Mouse (Mus musculus): ENCODE results near the gene Slc45a3. TPM values are rescaled to one million over a fixed set of nuclear protein-coding genes. Genes with fewer than 3 reads are reported as not detected.

Slc45a3 gene
- total and polyA plus RNA-seq, 3 experiments: 14.4 to 51.4 (median 48.1) TPM

GRCm38 (mm10) chr1:131946462-131947215, 16.1 kb upstream of the Slc45a3 start:
- H3K27me3 ChIP-seq (ENCODE audit: insufficient read depth, low read length): peaks cover 3% of the 10 kb centered on the region; the same call in 1 of the 2 replicates
- no peak for ATAC-seq (ENCODE audit: extremely low read depth, insufficient number of reproducible peaks, low FRiP score, poor library complexity, severe bottlenecking)
- DNase-seq (ENCODE audit: low spot score): no peak
- H3K4me3 ChIP-seq (ENCODE audit: low read depth, low read length): no peak overlapping the region
- peaks cover under 1% of the 10 kb centered on the region for H3K36me3 ChIP-seq (replicated peaks)
- no peak for TF ChIP-seq POLR2AphosphoS5 (IDR thresholded peaks at IDR 0.05; ENCODE audit: insufficient replicate concordance, low read depth, low read length)
- H3K9me3 ChIP-seq (replicated peaks): no peaks in the 10 kb centered on the region
- peaks cover 67% of the 10 kb centered on the region for H3K4me1 ChIP-seq (ENCODE audit: insufficient read depth, low read depth, low read length)

GRCm38 (mm10) chr1:131947997-131948525, 14.7 kb upstream of the Slc45a3 start:
- Histone ChIP-seq H3K27me3 (ENCODE audit: insufficient read depth, low read length) (peaks cover 14% of the 10 kb centered on the region), H3K9me3 (replicated peaks) (no peaks in the 10 kb centered on the region), H3K4me1 (ENCODE audit: insufficient read depth, low read depth, low read length) (peaks cover 65% of the 10 kb centered on the region), H3K36me3 (replicated peaks) (no peaks in the 10 kb centered on the region), H3K4me3 (ENCODE audit: low read depth, low read length) (no peak overlapping the region)
- TF ChIP-seq GATA1 (IDR thresholded peaks at IDR 0.05; ENCODE audit: borderline replicate concordance, low read length) (no peak), POLR2AphosphoS5 (IDR thresholded peaks at IDR 0.05; ENCODE audit: insufficient replicate concordance, low read depth, low read length) (no peak), TAL1 (conservative IDR thresholded peaks at IDR 0.05; ENCODE audit: low read depth, low read length) (no peak), GATA2 (IDR thresholded peaks at IDR 0.05; ENCODE audit: borderline replicate concordance, low read depth, low read length) (no peak), CTCF (IDR thresholded peaks at IDR 0.05; ENCODE audit: low read depth, low read length) (no peak)
- DNase-seq (ENCODE audit: low spot score) (no peak), ATAC-seq (ENCODE audit: extremely low read depth, insufficient number of reproducible peaks, low FRiP score, poor library complexity, severe bottlenecking) (no peak)

GRCm38 (mm10) chr1:131954242-131954865, 8.4 kb upstream of the Slc45a3 start:
- Histone ChIP-seq H3K27me3 (ENCODE audit: insufficient read depth, low read length) (peaks cover 64% of the 10 kb centered on the region), H3K4me1 (ENCODE audit: insufficient read depth, low read depth, low read length) (peaks cover 61% of the 10 kb centered on the region), H3K9me3 (replicated peaks) (no peaks in the 10 kb centered on the region), H3K36me3 (replicated peaks) (no peaks in the 10 kb centered on the region), H3K4me3 (ENCODE audit: low read depth, low read length) (no peak overlapping the region)
- ATAC-seq (ENCODE audit: extremely low read depth, insufficient number of reproducible peaks, low FRiP score, poor library complexity, severe bottlenecking) (peak; percentile 46), DNase-seq (ENCODE audit: low spot score) (no peak)
- TF ChIP-seq GATA1 (IDR thresholded peaks at IDR 0.05; ENCODE audit: borderline replicate concordance, low read length): no peak
- no peak for TF ChIP-seq GATA2 (IDR thresholded peaks at IDR 0.05; ENCODE audit: borderline replicate concordance, low read depth, low read length)
- TF ChIP-seq POLR2AphosphoS5 (IDR thresholded peaks at IDR 0.05; ENCODE audit: insufficient replicate concordance, low read depth, low read length): no peak
- TF ChIP-seq CTCF (IDR thresholded peaks at IDR 0.05; ENCODE audit: low read depth, low read length): no peak

- Histone ChIP-seq H3K4me3 (ENCODE audit: low read depth, low read length) (no peak overlapping the region), H3K4me1 (ENCODE audit: insufficient read depth, low read depth, low read length) (peaks cover 64% of the 10 kb centered on the region), H3K27me3 (ENCODE audit: insufficient read depth, low read length) (peaks cover 72% of the 10 kb centered on the region), H3K36me3 (replicated peaks) (no peaks in the 10 kb centered on the region), H3K9me3 (replicated peaks) (no peaks in the 10 kb centered on the region)
- no peak for ATAC-seq (ENCODE audit: extremely low read depth, insufficient number of reproducible peaks, low FRiP score, poor library complexity, severe bottlenecking)
- TF ChIP-seq POLR2AphosphoS5 (IDR thresholded peaks at IDR 0.05; ENCODE audit: insufficient replicate concordance, low read depth, low read length) (no peak), TAL1 (conservative IDR thresholded peaks at IDR 0.05; ENCODE audit: low read depth, low read length) (no peak), CTCF (IDR thresholded peaks at IDR 0.05; ENCODE audit: low read depth, low read length) (no peak), GATA2 (IDR thresholded peaks at IDR 0.05; ENCODE audit: borderline replicate concordance, low read depth, low read length) (no peak), GATA1 (IDR thresholded peaks at IDR 0.05; ENCODE audit: borderline replicate concordance, low read length) (no peak)
- no peak for DNase-seq (ENCODE audit: low spot score)
These were observed 7.5 kb upstream of the Slc45a3 start for GRCm38 (mm10) chr1:131955131-131955757.

- ATAC-seq (ENCODE audit: extremely low read depth, insufficient number of reproducible peaks, low FRiP score, poor library complexity, severe bottlenecking) (no peak), DNase-seq (ENCODE audit: low spot score) (no peak)
- peaks cover 70% of the 10 kb centered on the region for H3K4me1 ChIP-seq (ENCODE audit: insufficient read depth, low read depth, low read length)
- no peak for TF ChIP-seq CTCF (IDR thresholded peaks at IDR 0.05; ENCODE audit: low read depth, low read length)
- TF ChIP-seq GATA2 (IDR thresholded peaks at IDR 0.05; ENCODE audit: borderline replicate concordance, low read depth, low read length): no peak
- TF ChIP-seq GATA1 (IDR thresholded peaks at IDR 0.05; ENCODE audit: borderline replicate concordance, low read length): no peak
- TF ChIP-seq TAL1 (conservative IDR thresholded peaks at IDR 0.05; ENCODE audit: low read depth, low read length): no peak
- TF ChIP-seq POLR2AphosphoS5 (IDR thresholded peaks at IDR 0.05; ENCODE audit: insufficient replicate concordance, low read depth, low read length): no peak
- H3K9me3 ChIP-seq (replicated peaks): no peaks in the 10 kb centered on the region
- no peaks in the 10 kb centered on the region for H3K36me3 ChIP-seq (replicated peaks)
- peaks cover 86% of the 10 kb centered on the region for H3K27me3 ChIP-seq (ENCODE audit: insufficient read depth, low read length)
- no peak overlapping the region; the same call in 1 of the 2 replicates for H3K4me3 ChIP-seq (ENCODE audit: low read depth, low read length)
These were observed 5.4 kb upstream of the Slc45a3 start for GRCm38 (mm10) chr1:131957416-131957815.

- Histone ChIP-seq H3K4me3 (ENCODE audit: low read depth, low read length) (no peak overlapping the region), H3K9me3 (replicated peaks) (0 out of 2 replicates have a peak, but pooled peaks cover 4% of the 10 kb centered on the region), H3K4me1 (ENCODE audit: insufficient read depth, low read depth, low read length) (peaks cover 67% of the 10 kb centered on the region), H3K36me3 (replicated peaks) (peaks cover 2% of the 10 kb centered on the region), H3K27me3 (ENCODE audit: insufficient read depth, low read length) (peaks cover 78% of the 10 kb centered on the region)
- no peak for TF ChIP-seq POLR2AphosphoS5 (IDR thresholded peaks at IDR 0.05; ENCODE audit: insufficient replicate concordance, low read depth, low read length)
- TF ChIP-seq CTCF (IDR thresholded peaks at IDR 0.05; ENCODE audit: low read depth, low read length): no peak
- no peak for TF ChIP-seq TAL1 (conservative IDR thresholded peaks at IDR 0.05; ENCODE audit: low read depth, low read length)
- TF ChIP-seq GATA2 (IDR thresholded peaks at IDR 0.05; ENCODE audit: borderline replicate concordance, low read depth, low read length): no peak
- TF ChIP-seq GATA1 (IDR thresholded peaks at IDR 0.05; ENCODE audit: borderline replicate concordance, low read length): no peak
- ATAC-seq (ENCODE audit: extremely low read depth, insufficient number of reproducible peaks, low FRiP score, poor library complexity, severe bottlenecking): no peak
- DNase-seq (ENCODE audit: low spot score): no peak
These were observed 1.8 kb upstream of the Slc45a3 start for GRCm38 (mm10) chr1:131961004-131961403.

Measured in G1E (cell line).